Mouse (Mus musculus): ENCODE results near the gene Gm10490.

DNA sequence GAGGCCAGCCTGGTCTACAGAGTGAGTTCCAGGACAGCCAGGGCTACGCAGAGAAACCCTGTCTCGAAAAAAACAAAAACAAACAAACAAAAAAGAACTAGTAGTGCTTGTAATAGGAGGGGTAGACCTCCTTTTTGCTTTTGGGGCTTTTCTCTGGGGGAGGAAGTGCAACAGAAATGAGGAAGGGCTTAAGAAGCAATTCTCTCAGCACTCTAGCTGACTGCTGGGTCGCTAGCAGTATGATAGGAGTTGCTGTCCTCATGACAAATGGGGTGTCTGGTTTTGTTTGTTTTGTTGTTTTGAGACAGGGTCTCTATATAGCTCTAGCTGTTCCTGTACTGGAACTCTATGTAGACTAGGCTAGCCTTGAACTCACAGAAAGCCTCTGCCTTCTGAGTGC is 44.8 kb upstream of the Gm10490 start:
- no peak for TF ChIP-seq POLR2A (IDR thresholded peaks at IDR 0.05; ENCODE audit: extremely low read depth, insufficient read depth, low read length)
- TF ChIP-seq CTCF (IDR thresholded peaks at IDR 0.05; ENCODE audit: extremely low read depth, insufficient read depth, low read length), result no peak
